Mouse (Mus musculus): ENCODE measurements around the gene Cdrt4. TPM values are rescaled to one million over a fixed set of nuclear protein-coding genes. Genes with fewer than 3 reads are reported as not detected.

The Cdrt4 gene
- polyA plus RNA-seq, 1 experiment from 2014 or later = not detected

Other genes starting within 250 kb of the Cdrt4 start
- 7.5 and 9.1 TPM in 2 replicates for gene Zfp287, start 219.3 kb upstream of the Cdrt4 start, polyA plus RNA-seq (2015; fragmentation: Nextera tagmentation; extraction: Ambion mirVana)
- not detected in 2 replicates for gene Gm10428, start 198.1 kb upstream of the Cdrt4 start, polyA plus RNA-seq (2015; fragmentation: Nextera tagmentation; extraction: Ambion mirVana)
- 18.5 and 21.9 TPM in 2 replicates for gene Zfp286, start 161.7 kb upstream of the Cdrt4 start, polyA plus RNA-seq (2015; fragmentation: Nextera tagmentation; extraction: Ambion mirVana)
- 18.1 TPM in 2 replicates for gene Trim16, start 131.0 kb upstream of the Cdrt4 start, polyA plus RNA-seq (2015; fragmentation: Nextera tagmentation; extraction: Ambion mirVana)
- 0.51 and 0.87 TPM in 2 replicates for gene Fbxw10, start 104.1 kb upstream of the Cdrt4 start, polyA plus RNA-seq (2015; fragmentation: Nextera tagmentation; extraction: Ambion mirVana)
- 79.0 and 83.6 TPM in 2 replicates for gene Tvp23b, start 71.7 kb upstream of the Cdrt4 start, polyA plus RNA-seq (2015; fragmentation: Nextera tagmentation; extraction: Ambion mirVana)
- not detected in 2 replicates for gene Tekt3, start 110.5 kb downstream of the Cdrt4 start, polyA plus RNA-seq (2015; fragmentation: Nextera tagmentation; extraction: Ambion mirVana)
- gene Pmp22, start 177.8 kb downstream of the Cdrt4 start, polyA plus RNA-seq (2015; fragmentation: Nextera tagmentation; extraction: Ambion mirVana) = 121 and 130 TPM in 2 replicates